Mouse (Mus musculus) spleen, postnatal 4 days (tissue): ENCODE measurements at regions not wholly inside any gene's neighbourhood (a gene's known extent, or its start where the extent isn't known, plus 50 kb on each side); places are given as distances from the start of the nearest gene placed in this dataset.

Experiments used
- DNase-seq, 2 experiments: peaks; one replicate each; pipeline ENCODE4 v3.0.0; 2022; ENCODE audit warnings: low spot score in 2 of 2

- no peak for DNase-seq
Observed at GRCm38 (mm10) chr15:69389575-69389974, 2888.9 kb upstream of the Lrrc6 start.

GRCm38 (mm10) chr15:69387466-69387865 lies 2886.8 kb upstream of the Lrrc6 start:
- DNase-seq: no peak

DNA sequence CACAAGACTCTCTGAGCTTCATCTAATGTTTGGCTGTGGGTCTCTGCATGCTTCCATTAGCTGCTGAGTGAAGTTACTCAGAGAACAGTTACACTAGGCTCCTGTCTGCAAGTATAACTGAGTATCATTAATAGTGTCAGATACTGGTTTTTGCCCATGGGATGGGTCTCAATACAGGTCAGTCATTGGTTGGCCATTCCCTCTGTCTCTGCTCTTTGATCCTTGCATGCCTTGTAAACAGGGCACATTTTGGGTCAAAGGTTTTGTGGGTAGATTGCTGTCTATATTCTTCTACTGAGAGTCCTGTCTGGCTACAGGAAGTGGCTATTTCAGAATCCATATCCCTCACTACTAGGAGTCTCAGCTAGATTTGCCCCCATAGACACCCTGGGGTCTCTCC lies 2864.7 kb upstream of the Lrrc6 start:
- no peak for DNase-seq

GRCm38 (mm10) chr15:69350053-69350739 lies 2849.5 kb upstream of the Lrrc6 start:
- no peak for DNase-seq

DNA sequence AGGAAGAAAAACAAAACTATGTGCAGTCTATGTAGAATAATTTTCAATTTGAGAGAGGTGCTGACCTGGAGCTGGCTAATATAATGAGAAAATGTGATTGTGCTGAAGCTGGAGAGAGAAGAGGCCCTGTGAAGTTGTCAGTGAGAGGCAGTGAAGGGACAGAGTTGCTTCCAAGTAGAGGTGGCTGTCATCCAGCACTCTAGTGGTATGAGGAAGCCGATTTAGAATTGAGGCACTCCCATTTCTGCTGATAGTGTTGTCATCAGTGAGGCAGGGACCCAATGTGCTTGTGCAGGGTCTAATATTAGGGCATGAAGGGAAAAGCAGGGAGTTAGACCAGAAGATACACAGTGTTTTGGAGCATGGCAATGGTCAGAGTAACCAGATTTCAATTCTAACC lies 2845.4 kb upstream of the Lrrc6 start:
- DNase-seq: no peak

- no peak for DNase-seq
Observed at GRCm38 (mm10) chr15:69342759-69343158, 2842.0 kb upstream of the Lrrc6 start.

DNA sequence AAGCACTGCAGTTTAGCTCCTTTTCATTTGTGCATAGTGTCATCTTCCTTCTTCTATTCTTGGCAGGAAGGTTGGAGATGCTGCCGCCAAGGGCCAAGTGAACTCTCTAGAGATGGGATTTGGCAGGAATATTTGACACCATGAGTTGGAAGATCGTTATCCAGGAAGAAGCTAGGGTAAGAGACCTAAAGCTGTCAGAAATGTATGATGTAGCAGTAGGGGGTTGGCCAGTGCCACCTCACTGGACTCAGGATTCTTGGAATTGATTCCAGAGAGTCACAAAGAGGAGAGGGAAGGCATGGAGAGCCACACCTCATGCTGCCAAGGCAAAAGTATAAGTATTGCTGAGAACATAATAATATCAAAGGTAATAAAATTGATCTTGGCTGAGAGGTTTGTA lies 2835.8 kb upstream of the Lrrc6 start:
- DNase-seq: no peak

GRCm38 (mm10) chr15:69326537-69326936 lies 2825.8 kb upstream of the Lrrc6 start:
- DNase-seq: no peak

- DNase-seq: no peak
Observed at GRCm38 (mm10) chr15:69303100-69303499, 2802.4 kb upstream of the Lrrc6 start.

DNA sequence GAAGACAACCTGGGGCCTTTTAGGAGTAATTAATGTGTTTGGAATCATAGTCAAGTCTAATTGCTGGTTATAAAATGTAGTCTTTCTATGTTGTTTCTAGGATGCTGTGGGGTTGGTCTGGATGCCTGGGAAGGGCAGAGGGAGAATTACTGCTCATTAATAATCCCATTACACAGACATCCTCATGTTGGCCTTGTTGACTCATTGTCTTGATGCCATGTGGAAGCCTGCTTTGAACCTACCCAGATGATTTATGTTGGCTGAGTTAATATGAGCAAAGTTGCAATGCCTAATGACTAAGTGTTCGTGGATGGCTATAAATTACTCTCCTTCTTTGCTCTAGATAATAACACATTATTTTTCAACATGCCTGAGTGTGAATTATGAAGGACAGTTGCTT lies 2790.6 kb upstream of the Lrrc6 start:
- DNase-seq: no peak

DNA sequence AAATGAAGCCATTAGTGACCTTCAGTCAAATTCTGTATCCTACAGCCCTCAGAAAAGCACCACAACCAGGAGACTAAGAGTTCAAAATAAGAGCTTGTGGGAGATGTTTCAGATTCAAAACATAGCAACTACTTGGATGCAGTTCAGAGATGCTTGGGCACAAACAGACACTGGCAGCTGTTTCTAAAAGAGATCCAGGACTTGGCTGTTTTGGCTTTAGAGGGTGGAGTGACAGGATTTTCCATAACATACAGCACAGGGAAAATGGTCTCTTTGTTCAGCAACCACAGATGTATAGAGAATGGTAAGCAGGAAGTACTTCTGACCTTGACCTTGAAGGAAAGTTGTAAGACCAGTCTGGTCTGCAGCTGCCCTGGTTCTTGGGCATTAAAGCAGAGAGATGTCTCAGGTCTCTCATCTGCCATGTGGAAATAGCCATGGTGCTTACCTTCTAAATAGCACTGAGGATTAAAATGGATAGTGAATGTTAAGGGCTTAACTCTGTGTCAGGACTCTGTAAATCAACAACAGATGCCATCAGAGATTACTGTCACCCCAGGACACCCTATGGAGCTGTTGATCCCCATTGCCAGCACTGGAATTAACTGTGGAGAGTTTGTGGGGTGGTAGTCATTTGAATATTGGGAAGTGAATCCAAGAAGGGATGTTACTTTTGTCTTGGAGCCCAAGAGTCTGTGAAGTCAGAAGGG lies 2775.0 kb upstream of the Lrrc6 start:
- DNase-seq: no peak

GRCm38 (mm10) chr15:69274225-69274766 lies 2773.6 kb upstream of the Lrrc6 start:
- DNase-seq: no peak

- DNase-seq: no peak
Observed at GRCm38 (mm10) chr15:69273518-69273917, 2772.8 kb upstream of the Lrrc6 start.

DNA sequence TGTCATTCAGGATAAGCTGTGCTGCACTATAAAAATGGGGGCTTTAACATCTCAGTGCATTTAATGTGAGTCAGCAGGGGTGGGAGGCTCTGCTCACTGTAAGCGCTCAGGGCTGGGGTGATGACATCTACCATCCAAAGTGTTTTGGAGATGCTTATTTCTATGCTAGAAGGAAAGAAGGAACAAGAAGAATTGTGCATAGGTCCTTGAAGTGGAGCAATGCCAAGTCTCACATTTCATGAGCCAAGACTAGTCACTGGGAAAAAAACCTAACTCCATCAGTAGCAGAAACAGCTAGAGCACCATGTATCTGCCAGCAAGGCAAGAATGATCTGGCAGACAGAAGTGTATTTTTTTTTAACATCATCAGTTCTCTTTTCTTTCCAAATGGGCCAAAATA lies 2761.2 kb upstream of the Lrrc6 start:
- DNase-seq: no peak

GRCm38 (mm10) chr15:69257161-69257778 lies 2756.6 kb upstream of the Lrrc6 start:
- DNase-seq: no peak

GRCm38 (mm10) chr15:69253698-69254097 lies 2753.0 kb upstream of the Lrrc6 start:
- DNase-seq: no peak

- no peak for DNase-seq
Observed at GRCm38 (mm10) chr15:69252095-69252494, 2751.4 kb upstream of the Lrrc6 start.

GRCm38 (mm10) chr15:69246190-69246966 lies 2745.7 kb upstream of the Lrrc6 start:
- no peak for DNase-seq

DNA sequence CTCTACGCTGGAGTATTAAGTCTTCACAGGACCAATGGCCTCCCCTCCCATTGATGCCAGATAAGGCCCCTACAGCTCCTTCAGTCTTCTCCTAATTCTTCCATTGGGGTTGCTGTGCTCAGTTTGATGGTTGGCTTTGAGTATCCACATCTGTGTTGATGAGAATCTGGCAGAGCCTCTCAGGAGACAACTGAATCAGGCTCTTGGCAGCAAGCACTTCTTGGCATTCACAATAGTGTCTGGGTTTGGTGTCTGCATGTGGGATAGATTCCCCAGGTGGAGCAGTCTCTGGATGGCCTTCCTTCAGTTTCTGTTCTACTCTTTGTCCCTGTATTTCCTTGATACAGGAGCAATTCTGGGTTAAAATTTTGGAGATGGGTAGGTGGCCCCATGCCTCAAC lies 2734.6 kb upstream of the Lrrc6 start:
- no peak for DNase-seq

DNA sequence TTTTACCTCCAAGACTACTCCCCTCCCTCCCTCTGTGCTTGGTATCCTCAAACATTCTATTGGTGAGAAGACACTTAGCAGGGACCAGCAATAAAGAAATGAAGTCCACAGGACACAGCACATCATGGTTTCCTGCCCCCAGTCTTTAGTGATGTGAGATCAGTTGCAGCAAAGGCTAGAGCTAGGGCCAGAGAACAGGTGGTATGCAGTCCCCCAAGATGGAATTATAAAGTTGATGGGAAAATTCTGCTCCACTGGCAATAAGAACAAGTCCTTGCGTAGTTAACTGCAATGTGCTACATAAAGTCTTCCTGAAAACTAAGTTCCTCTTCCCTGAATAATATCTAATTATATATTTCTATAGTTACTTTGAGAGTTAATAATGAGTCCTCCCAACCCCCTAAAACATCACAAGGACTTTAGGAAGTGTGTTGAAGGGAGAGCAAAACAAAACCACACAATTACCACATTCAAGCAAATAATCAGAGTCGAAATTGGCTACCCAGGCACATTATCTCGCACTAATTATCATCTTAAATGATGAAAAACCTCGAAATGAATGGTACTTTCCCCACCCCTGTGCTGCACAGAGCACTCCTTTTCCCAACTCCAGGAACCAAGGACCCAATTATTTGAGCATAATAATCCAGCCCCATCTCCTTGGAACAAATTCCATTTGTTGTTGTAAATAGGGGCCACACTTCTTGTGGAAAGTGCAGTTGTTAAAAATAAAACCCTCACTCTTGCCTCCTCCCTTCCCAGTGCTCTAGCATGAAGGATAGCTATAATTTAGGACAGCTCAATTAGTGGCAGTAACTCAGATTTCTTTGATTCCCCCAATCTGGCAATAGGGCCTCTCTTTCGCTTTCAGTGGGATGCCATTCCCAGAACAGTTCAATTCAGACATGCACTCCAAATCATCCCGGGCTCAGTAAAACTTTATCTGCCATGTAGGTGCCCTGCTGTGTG lies 2724.2 kb upstream of the Lrrc6 start:
- no peak for DNase-seq

DNA sequence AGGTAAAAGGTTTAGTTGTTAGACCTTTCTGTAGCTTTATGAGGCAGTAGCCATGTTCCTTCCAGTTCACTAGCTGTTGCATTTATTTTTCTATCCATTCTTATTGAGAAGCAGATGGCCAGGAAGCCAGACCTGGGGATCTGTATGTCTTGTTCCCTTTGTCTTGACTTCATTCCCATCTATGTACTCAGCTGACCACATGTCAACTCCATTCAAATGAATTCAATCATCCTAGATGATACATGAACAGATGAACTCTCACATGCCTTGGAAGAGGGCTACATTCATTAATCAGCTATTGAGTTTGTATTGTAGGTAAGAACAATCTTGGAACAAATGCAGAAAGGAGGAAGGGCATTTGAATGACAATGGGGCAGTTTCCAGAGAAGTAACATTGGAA lies 2722.7 kb upstream of the Lrrc6 start:
- DNase-seq: no peak
